ENCODE assay signal across 9 mouse cellular contexts in genomic region chr5:106711870-106712277, GRCm38 (mm10). TPM values are rescaled to one million over a fixed set of nuclear protein-coding genes. Genes with fewer than 3 reads are reported as not detected.
DNase-seq lines count a peak whose midpoint lies in the region; ATAC-seq and TF ChIP-seq lines count a peak whose summit lies in the region.
"Had no signal": no experiment of that assay in that cellular context is flagged by ENCODE, and none has a peak within 500 bp of the region (broad histone marks: within the 10 kb centered on the region; RNA-seq: fewer than 3 reads in every experiment).

No protein-coding gene starts in this region.

- no peaks in the 10 kb centered on the region for H3K9me3 ChIP-seq in embryonic facial prominence, embryonic 15.5 days (replicated peaks)
- H3K9me3 ChIP-seq in limb, embryonic 14.5 days (ENCODE audit: control insufficient read depth, low read length): no peaks in the 10 kb centered on the region

- peak; percentile 9 to 34 for DNase-seq in layer of hippocampus, postnatal 14 days (ENCODE audit: low spot score in 2 of 2)
- DNase-seq in layer of hippocampus, adult 9-10 months (ENCODE audit: low spot score): no peak
- DNase-seq in embryo, embryonic 11 days: peak; percentile 25
- DNase-seq in limb, embryonic 14.5 days (ENCODE audit: low spot score): peak; percentile 79
- no peak for DNase-seq in thymus, postnatal 36 days

- peaks cover 18% of the 10 kb centered on the region for H3K4me1 ChIP-seq in embryonic facial prominence, embryonic 15.5 days
- H3K4me1 ChIP-seq in limb, embryonic 14.5 days (ENCODE audit: control insufficient read depth, insufficient read depth, low read length): peaks cover 14% of the 10 kb centered on the region

- no peaks in the 10 kb centered on the region for H3K27me3 ChIP-seq in embryonic facial prominence, embryonic 15.5 days
- H3K27me3 ChIP-seq in limb, embryonic 14.5 days (ENCODE audit: control insufficient read depth, insufficient read depth, low read length): no peaks in the 10 kb centered on the region

- H3K4me3 ChIP-seq in embryonic facial prominence, embryonic 15.5 days (replicated peaks): no peak overlapping the region
- no peak overlapping the region for H3K4me3 ChIP-seq in limb, embryonic 14.5 days (replicated peaks; ENCODE audit: low read length)
- H3K4me3 ChIP-seq: erythroblast, embryonic 14.5 days; layer of hippocampus, adult 2 months had no signal

- no peak for TF ChIP-seq POLR2A in limb, embryonic 14.5 days (IDR thresholded peaks at IDR 0.05; ENCODE audit: borderline replicate concordance, extremely low read depth, insufficient read depth, insufficient read length)

- H3K9ac ChIP-seq in embryonic facial prominence, embryonic 15.5 days: no peak overlapping the region
- H3K9ac ChIP-seq in limb, embryonic 14.5 days (ENCODE audit: low read depth, low read length, severe bottlenecking): no peak overlapping the region

- peak overlapping the region; percentile 19; the same call in 1 of the 2 replicates for H3K4me2 ChIP-seq in embryonic facial prominence, embryonic 15.5 days (replicated peaks)
- H3K4me2 ChIP-seq in limb, embryonic 14.5 days (replicated peaks; ENCODE audit: low read depth, low read length, severe bottlenecking): 0 out of 2 replicates have a peak overlapping the region, but pooled peaks have one; percentile 11

- peak; percentile 63; the same call in 1 of the 2 replicates for ATAC-seq in embryonic facial prominence, embryonic 15.5 days (ENCODE audit: insufficient number of reproducible peaks, low FRiP score, low TSS enrichment, low read depth)
- ATAC-seq in limb, embryonic 14.5 days (ENCODE audit: low FRiP score, low read depth): no peak
- ATAC-seq in erythroid progenitor cell, adult 5-6 weeks (replicated peaks; ENCODE audit: low FRiP score, poor library complexity, severe bottlenecking): no peak

- WGBS in embryonic facial prominence, embryonic 15.5 days: 25% methylated on average over 3 of the region's 3 CpGs
- 21% methylated on average over 3 of the region's 3 CpGs for WGBS in limb, embryonic 14.5 days

- peak overlapping the region; percentile 78 for H3K27ac ChIP-seq in embryonic facial prominence, embryonic 15.5 days (replicated peaks)
- H3K27ac ChIP-seq in limb, embryonic 14.5 days (replicated peaks; ENCODE audit: low read depth, low read length): no peak overlapping the region; the same call in 1 of the 2 replicates
- H3K27ac ChIP-seq: layer of hippocampus, adult 2 months had no signal

- no peaks in the 10 kb centered on the region for H3K36me3 ChIP-seq in embryonic facial prominence, embryonic 15.5 days
- no peaks in the 10 kb centered on the region for H3K36me3 ChIP-seq in limb, embryonic 14.5 days (ENCODE audit: control insufficient read depth, insufficient read depth, low read length)

RNA-seq across cellular contexts. Expression of gene Zfp644, which starts 14.8 kb away (rescaled TPM):
- 10 to 100 TPM; 85.1 to 91.0 TPM for total RNA-seq in layer of hippocampus, postnatal 14 days (2021)
- 57.1 and 66.6 TPM in 2 replicates for polyA plus RNA-seq in embryonic facial prominence, embryonic 15.5 days (2015; fragmentation: Nextera tagmentation; extraction: Ambion mirVana)
- polyA plus RNA-seq in limb, embryonic 14.5 days (2012; rRNA removed): 38.9 and 39.2 TPM in 2 replicates
- 85.4 and 96.9 TPM in 2 replicates for polyA plus RNA-seq in limb, embryonic 14.5 days (2014; fragmentation: Nextera tagmentation; extraction: Ambion mirVana)
- total RNA-seq in erythroid progenitor cell, adult 5-6 weeks (2015; ENCODE audit: low replicate concordance): 155 and 190 TPM in 2 replicates
- total RNA-seq in erythroid progenitor cell, adult 5-6 weeks (2017; ENCODE audit: low replicate concordance): 116 and 155 TPM in 2 replicates

Comparison
In these comparisons a context has a peak if more than half of its experiments do, and no peak if none do; other contexts are left out.
1. DNase-seq: peak in layer of hippocampus, postnatal 14 days (2 of 2), embryo, embryonic 11 days (single experiment) and limb, embryonic 14.5 days (single experiment); none in layer of hippocampus, adult 9-10 months (single experiment) and thymus, postnatal 36 days (0 of 2).